Mouse (Mus musculus) lung, postnatal 0 days (tissue): ENCODE results near the gene Inf2. TPM values are rescaled to one million over a fixed set of nuclear protein-coding genes. Genes with fewer than 3 reads are reported as not detected.

Experiments used
- ATAC-seq: fragments of 200-750 bp; cut with Nextera tagmentation; 2 replicates; pipeline ENCODE4 v1.8.0; 2017; ENCODE audit warnings: moderate library complexity
- DNase-seq: peaks from one replicate; pipeline ENCODE4 v3.0.0-alpha.2; 2016; ENCODE audit warnings: low spot score
- H3K27ac ChIP-seq: fragments of 300-500 bp; sonication (generic); 2 replicates; pipeline ENCODE4 v1.5.1; 2014; ENCODE audit warnings: antibody characterized with exemption, mild to moderate bottlenecking, low read length, mixed read lengths
- H3K27me3 ChIP-seq: fragments of 300-500 bp; sonication (generic); replicated peaks from 2 replicates; pipeline ENCODE4 v1.6.1; 2014; ENCODE audit warnings: low read length, mixed read lengths; ENCODE audit not compliant: insufficient read depth
- H3K36me3 ChIP-seq: fragments of 300-500 bp; sonication (generic); 2 replicates; pipeline ENCODE4 v1.6.1; 2014; ENCODE audit warnings: low read length, mixed read lengths; ENCODE audit not compliant: insufficient read depth
- H3K4me1 ChIP-seq: fragments of 300-500 bp; sonication (generic); 2 replicates; pipeline ENCODE4 v1.6.1; 2014; ENCODE audit warnings: antibody characterized with exemption, low read depth, low read length, mixed read lengths; ENCODE audit not compliant: insufficient read depth
- H3K4me2 ChIP-seq: fragments of 300-500 bp; sonication (generic); replicated peaks from 2 replicates; pipeline ENCODE4 v1.6.1; 2014; ENCODE audit warnings: low read depth, mild to moderate bottlenecking, low read length, moderate library complexity, mixed read lengths
- H3K4me3 ChIP-seq: fragments of 300-500 bp; sonication (generic); 2 replicates; pipeline ENCODE4 v1.5.1; 2014; ENCODE audit warnings: low read depth, low read length
- H3K9ac ChIP-seq: fragments of 300-500 bp; sonication (generic); replicated peaks from 2 replicates; pipeline ENCODE4 v1.6.1; 2014; ENCODE audit warnings: low read depth, mild to moderate bottlenecking
- H3K9me3 ChIP-seq: fragments of 300-500 bp; sonication (generic); 2 replicates; pipeline ENCODE4 v1.6.1; 2016; ENCODE audit warnings: low read length, mixed read lengths
- CTCF ChIP-seq: IDR thresholded peaks from 2 replicates; pipeline ENCODE4 v1.5.1; 2016; ENCODE audit warnings: antibody characterized with exemption, mild to moderate bottlenecking
- EP300 ChIP-seq: IDR thresholded peaks from 2 replicates; pipeline ENCODE4 v1.6.1; 2016; ENCODE audit warnings: antibody characterized with exemption, mild to moderate bottlenecking, control low read depth
- WGBS: fragments of 180-500 bp; shearing (Covaris S2); extraction: QIAGEN DNeasy Blood & Tissue Kit; methylation state at CpG from one replicate; pipeline ENCODE4 v1.1.7; 2014; 5-methylcytosine and 5-hydroxymethylcytosine counted together
- polyA plus RNA-seq: library from polyadenylated mRNA; unstranded; fragments of >200 nt; fragmentation: Nextera tagmentation; extraction: Ambion mirVana; gene quantifications from 2 replicates; pipeline ENCODE4 v1.2.1, GENCODE M21; 2015

Inf2 gene
- polyA plus RNA-seq, 1 experiment from 2014 or later = 5.2 TPM

- Histone ChIP-seq H3K4me3 (no peak overlapping the region), H3K27ac (peak overlapping the region; percentile 88), H3K4me1 (peaks cover 19% of the 10 kb centered on the region; the same call in 1 of the 2 replicates), H3K4me2 (no peak overlapping the region; the same call in 1 of the 2 replicates), H3K27me3 (no peaks in the 10 kb centered on the region), H3K36me3 (no peaks in the 10 kb centered on the region), H3K9me3 (no peaks in the 10 kb centered on the region), H3K9ac (0 out of 2 replicates have a peak overlapping the region, but pooled peaks have one; percentile 16)
- DNase-seq (peak; percentile 74), ATAC-seq (peak; percentile 30)
- TF ChIP-seq CTCF (no peak), EP300 (no peak)
- WGBS = 9% methylated on average over 6 of the region's 6 CpGs
These were observed 12.2 kb upstream of the Inf2 start for GRCm38 (mm10) chr12:112576341-112576740.

GRCm38 (mm10) chr12:112576749-112577148 is 11.8 kb upstream of the Inf2 start:
- H3K27me3 ChIP-seq = no peaks in the 10 kb centered on the region
- no peak overlapping the region; the same call in 1 of the 2 replicates for H3K4me2 ChIP-seq
- H3K9me3 ChIP-seq = no peaks in the 10 kb centered on the region
- H3K27ac ChIP-seq = peak overlapping the region; percentile 88
- DNase-seq (peak; percentile 89), ATAC-seq (peak; percentile 86)
- H3K4me3 ChIP-seq = no peak overlapping the region
- H3K36me3 ChIP-seq = no peaks in the 10 kb centered on the region
- WGBS = 13% methylated on average over 3 of the region's 3 CpGs
- no peak for TF ChIP-seq CTCF
- TF ChIP-seq EP300 = no peak
- peaks cover 19% of the 10 kb centered on the region; the same call in 1 of the 2 replicates for H3K4me1 ChIP-seq
- H3K9ac ChIP-seq = 0 out of 2 replicates have a peak overlapping the region, but pooled peaks have one; percentile 16

GRCm38 (mm10) chr12:112578296-112579090 is 10.1 kb upstream of the Inf2 start:
- no peaks in the 10 kb centered on the region for H3K36me3 ChIP-seq
- peak; percentile 57 for DNase-seq
- H3K4me2 ChIP-seq = no peak overlapping the region
- no peak overlapping the region for H3K27ac ChIP-seq
- no peaks in the 10 kb centered on the region for H3K9me3 ChIP-seq
- WGBS = 55% methylated on average over 6 of the region's 6 CpGs
- H3K27me3 ChIP-seq = no peaks in the 10 kb centered on the region
- H3K4me3 ChIP-seq = no peak overlapping the region
- ATAC-seq = peak; percentile 55
- H3K4me1 ChIP-seq = peaks cover 19% of the 10 kb centered on the region; the same call in 1 of the 2 replicates
- no peak overlapping the region for H3K9ac ChIP-seq
- TF ChIP-seq EP300 (peak; percentile 58; the same call in 1 of the 2 replicates), CTCF (no peak)

- TF ChIP-seq EP300 = no peak
- no peak overlapping the region for H3K27ac ChIP-seq
These were observed 9.2 kb upstream of the Inf2 start for GRCm38 (mm10) chr12:112579430-112579829.

GRCm38 (mm10) chr12:112579926-112580325 is 8.7 kb upstream of the Inf2 start:
- DNase-seq (no peak), ATAC-seq (no peak)
- H3K4me2 ChIP-seq = no peak overlapping the region
- no peaks in the 10 kb centered on the region for H3K9me3 ChIP-seq
- no peaks in the 10 kb centered on the region for H3K27me3 ChIP-seq
- H3K4me1 ChIP-seq = peaks cover 19% of the 10 kb centered on the region; the same call in 1 of the 2 replicates
- no peak overlapping the region for H3K4me3 ChIP-seq
- 75% methylated on average over 8 of the region's 8 CpGs for WGBS
- H3K9ac ChIP-seq = no peak overlapping the region
- H3K36me3 ChIP-seq = no peaks in the 10 kb centered on the region
- no peak overlapping the region for H3K27ac ChIP-seq
- TF ChIP-seq CTCF (no peak), EP300 (no peak)

More at GRCm38 (mm10) chr12:112579430-112579829, 9.2 kb upstream of the Inf2 start:
- Histone ChIP-seq H3K4me2 (no peak overlapping the region), H3K9me3 (no peaks in the 10 kb centered on the region), H3K27me3 (no peaks in the 10 kb centered on the region), H3K4me3 (no peak overlapping the region), H3K4me1 (peaks cover 19% of the 10 kb centered on the region; the same call in 1 of the 2 replicates), H3K9ac (no peak overlapping the region), H3K36me3 (no peaks in the 10 kb centered on the region)
- no peak for ATAC-seq
- 36% methylated on average over 5 of the region's 5 CpGs for whole genome bisulfite sequencing
- no peak for DNase-seq

- no peaks in the 10 kb centered on the region for H3K27me3 ChIP-seq
- TF ChIP-seq CTCF (no peak), EP300 (no peak)
- WGBS = 65% methylated on average over 3 of the region's 3 CpGs
- peak; percentile 72 for DNase-seq
- no peak overlapping the region for H3K9ac ChIP-seq
- H3K27ac ChIP-seq = no peak overlapping the region
- no peaks in the 10 kb centered on the region for H3K36me3 ChIP-seq
- no peaks in the 10 kb centered on the region for H3K9me3 ChIP-seq
- H3K4me3 ChIP-seq = no peak overlapping the region
- peaks cover 14% of the 10 kb centered on the region; the same call in 1 of the 2 replicates for H3K4me1 ChIP-seq
- no peak overlapping the region for H3K4me2 ChIP-seq
- ATAC-seq = peak; percentile 39
These were observed 7.5 kb upstream of the Inf2 start for GRCm38 (mm10) chr12:112581113-112581512.
